Mouse (Mus musculus) CD8-positive naive resting alpha-beta T cell, adult 57 days (primary cell): Measurements from ENCODE around the gene Selenoh. TPM values are rescaled to one million over a fixed set of nuclear protein-coding genes. Genes with fewer than 3 reads are reported as not detected.

Source experiments
- total RNA-seq: library from RNA; stranded (reverse); gene quantifications from one replicate; pipeline ENCODE4 v1.2.4, GENCODE M21; 2023

Gene Selenoh
- 38.9 TPM for total RNA-seq

GRCm38 (mm10) chr2:84670569-84670933 is at the start of gene Selenoh:
Gene Selenoh, minus strand, starts transcription at chr2:84670770.

GRCm38 (mm10) chr2:84714811-84715561 is 44.4 kb upstream of the Selenoh start, which contains the start of gene Zdhhc5:
Gene Zdhhc5, minus strand, starts transcription at chr2:84715180.

GRCm38 (mm10) chr2:84679016-84679415 is 8.4 kb upstream of the Selenoh start, which contains the start of gene Tmx2:
Gene Tmx2, minus strand, starts transcription at chr2:84679140.

DNA sequence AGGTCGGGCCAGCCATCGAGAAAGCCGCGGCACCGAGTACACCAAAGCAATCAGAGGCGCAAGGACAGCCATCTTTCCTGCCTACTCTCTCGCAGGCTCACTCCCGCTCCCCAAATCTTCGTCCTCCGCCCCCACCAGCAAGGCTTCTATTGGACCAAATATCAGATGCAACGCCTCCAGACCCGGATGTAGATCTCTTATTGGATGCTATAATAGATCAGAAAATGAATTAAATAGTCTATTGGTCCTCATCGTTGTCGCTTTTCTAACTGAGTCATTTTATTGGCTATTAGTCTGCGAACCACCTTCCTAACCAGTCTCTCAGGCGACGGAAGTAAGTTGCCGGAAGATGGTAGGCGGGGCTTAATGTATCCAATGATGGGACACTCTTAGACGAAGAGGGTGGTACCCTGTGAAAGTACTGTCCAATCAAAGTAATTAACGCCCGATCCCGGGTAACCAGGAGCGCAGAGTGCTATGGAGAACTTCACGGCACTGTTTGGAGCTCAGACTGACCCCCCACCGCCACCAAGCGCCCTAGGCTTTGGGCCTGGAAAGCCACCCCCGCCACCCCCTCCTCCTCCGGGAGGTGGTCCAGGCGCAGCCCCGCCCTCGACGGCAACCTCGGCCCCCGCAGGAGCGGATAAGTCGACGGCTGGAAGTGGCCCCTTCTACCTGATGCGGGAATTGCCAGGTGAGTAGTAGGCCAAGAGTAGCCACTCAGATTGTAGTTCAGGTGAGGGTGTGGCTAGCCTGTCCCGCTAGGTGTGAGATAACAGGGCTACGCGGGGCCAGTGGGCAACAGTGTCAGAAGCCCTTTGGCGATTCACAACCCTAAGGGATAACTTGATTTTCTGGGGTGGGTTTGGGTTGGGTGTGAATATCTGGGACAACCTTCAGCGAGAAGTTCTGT is 7.7 kb upstream of the Selenoh start, which contains the start of the genes Gm28635 and Med19:
Gene Gm28635 (minus strand): TSS at position 74 of the 913 bp plus-strand sequence.
Gene Med19 (plus strand): TSS at position 435 of the 913 bp plus-strand sequence.

GRCm38 (mm10) chr2:84658806-84659205 is 11.8 kb downstream of the Selenoh start, which contains the start of gene Btbd18:
Gene Btbd18, plus strand, starts transcription at chr2:84659079.

DNA sequence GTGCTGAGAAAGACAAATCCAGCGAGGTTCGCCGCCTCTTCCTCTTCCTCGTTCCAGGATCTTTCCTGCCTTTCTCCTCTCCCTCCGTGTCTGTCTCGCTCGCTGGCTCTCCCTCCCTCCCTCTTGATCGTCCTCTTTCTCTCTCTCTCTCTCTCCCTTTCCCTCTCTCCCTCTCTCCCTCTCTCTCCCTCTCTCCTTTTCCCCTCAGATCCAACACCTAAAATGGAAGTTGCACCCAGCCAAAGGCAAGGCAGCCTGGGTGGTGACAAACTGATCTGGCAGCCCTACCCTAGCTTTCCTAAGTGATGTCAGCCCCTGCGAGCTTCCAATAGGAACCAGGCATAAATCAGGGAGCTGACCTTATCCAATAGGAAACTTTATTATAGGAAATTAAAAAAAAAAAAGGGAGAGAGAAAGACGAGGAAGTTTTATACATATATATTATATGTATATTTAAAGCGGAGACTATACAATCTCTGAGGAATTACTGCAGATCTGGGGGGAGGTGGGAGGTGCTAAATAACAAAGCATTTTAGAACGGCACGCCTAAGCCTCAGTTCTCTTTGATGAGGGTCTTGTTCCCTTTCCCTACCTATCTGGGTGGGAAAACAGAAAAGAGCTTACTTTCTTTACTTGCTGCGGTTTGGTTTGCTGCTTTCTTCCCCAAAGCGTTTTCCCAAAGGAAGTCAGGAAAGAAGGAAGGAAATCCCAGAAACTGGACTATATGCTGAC is 19.9 kb downstream of the Selenoh start, which contains the start of gene Ctnnd1:
Gene Ctnnd1 (minus strand): TSS at position 302 of the 732 bp plus-strand sequence.

Other genes with a start within 250 kb of the Selenoh start
- gene Calcrl, start 245.4 kb downstream of the Selenoh start, total RNA-seq = 33.5 TPM
- gene Tfpi, start 194.0 kb downstream of the Selenoh start, total RNA-seq = 5.0 TPM
- gene Ctnnd1, start 20.0 kb downstream of the Selenoh start, total RNA-seq = 1.7 TPM
- not detected for gene Btbd18, start 11.7 kb downstream of the Selenoh start, total RNA-seq
- gene Gm28635, start 7.3 kb upstream of the Selenoh start, total RNA-seq = not detected
- gene Med19, start 7.6 kb upstream of the Selenoh start, total RNA-seq = 12.8 TPM
- gene Tmx2, start 8.4 kb upstream of the Selenoh start, total RNA-seq = 38.8 TPM
- gene Zdhhc5, start 44.4 kb upstream of the Selenoh start, total RNA-seq = 44.5 TPM
- 28.6 TPM for gene Clp1, start 56.6 kb upstream of the Selenoh start, total RNA-seq
- gene Ypel4, start 63.3 kb upstream of the Selenoh start, total RNA-seq = 0.67 TPM
- gene Gm19426, start 72.9 kb upstream of the Selenoh start, total RNA-seq = not detected
- 0.95 TPM for gene Serping1, start 104.7 kb upstream of the Selenoh start, total RNA-seq
- gene Ube2l6, start 128.1 kb upstream of the Selenoh start, total RNA-seq = 10.3 TPM
- gene Smtnl1, start 151.9 kb upstream of the Selenoh start, total RNA-seq = not detected
- gene Timm10, start 156.2 kb upstream of the Selenoh start, total RNA-seq = 20.6 TPM
- 1.1 TPM for gene Slc43a1, start 168.1 kb upstream of the Selenoh start, total RNA-seq
- not detected for gene Rtn4rl2, start 215.9 kb upstream of the Selenoh start, total RNA-seq